Mouse (Mus musculus): ENCODE results near the gene Klk15. TPM values are rescaled to one million over a fixed set of nuclear protein-coding genes. Genes with fewer than 3 reads are reported as not detected.
"Not testable (repeated sequence)": the region's sequence is repeated elsewhere in the genome, so short reads cannot be mapped to it uniquely, and the experiment has no call there.

The Klk15 gene
- polyA plus RNA-seq, 2 experiments = not detected

DNA sequence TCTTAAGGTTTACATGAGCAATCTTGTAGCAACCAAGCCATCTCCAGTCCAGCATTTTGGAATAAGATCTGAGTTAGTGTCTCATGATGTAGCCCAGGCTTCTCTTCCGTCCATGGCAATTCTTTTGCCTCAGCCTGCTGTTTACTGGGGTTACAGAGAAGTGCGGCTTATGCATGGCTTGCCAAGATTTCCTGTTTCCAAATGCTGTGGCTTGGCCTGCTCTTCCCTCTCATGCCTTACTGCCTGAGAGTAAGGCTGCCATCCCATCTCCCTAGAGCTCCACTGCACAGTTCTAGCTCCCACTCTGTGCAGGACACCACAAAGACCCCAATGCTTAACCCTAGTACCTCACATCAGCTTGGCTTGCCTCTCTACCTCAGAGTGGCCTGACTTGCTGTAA is 34.1 kb downstream of the Klk15 start:
- no peak overlapping the region for H3K4me2 ChIP-seq (replicated peaks; ENCODE audit: low read depth, low read length, severe bottlenecking)
- no peaks in the 10 kb centered on the region for H3K27me3 ChIP-seq (ENCODE audit: control insufficient read depth, insufficient read depth, low read length)
- no peak overlapping the region for H3K9ac ChIP-seq (ENCODE audit: low read depth, low read length, severe bottlenecking)
- TF ChIP-seq POLR2A (IDR thresholded peaks at IDR 0.05; ENCODE audit: borderline replicate concordance, extremely low read depth, insufficient read depth, insufficient read length) = no peak
- H3K4me3 ChIP-seq (replicated peaks; ENCODE audit: low read length) = no peak overlapping the region
- ATAC-seq (ENCODE audit: low FRiP score, low read depth) (no peak), DNase-seq (ENCODE audit: low spot score) (no peak)
- no peaks in the 10 kb centered on the region for H3K9me3 ChIP-seq (ENCODE audit: control insufficient read depth, low read length)
- WGBS = 88% methylated on average over 2 of the region's 2 CpGs
- no peak overlapping the region for H3K27ac ChIP-seq (replicated peaks; ENCODE audit: low read depth, low read length)
- H3K4me1 ChIP-seq (ENCODE audit: control insufficient read depth, insufficient read depth, low read length) = no peaks in the 10 kb centered on the region
- no peaks in the 10 kb centered on the region for H3K36me3 ChIP-seq (ENCODE audit: control insufficient read depth, insufficient read depth, low read length)

DNA sequence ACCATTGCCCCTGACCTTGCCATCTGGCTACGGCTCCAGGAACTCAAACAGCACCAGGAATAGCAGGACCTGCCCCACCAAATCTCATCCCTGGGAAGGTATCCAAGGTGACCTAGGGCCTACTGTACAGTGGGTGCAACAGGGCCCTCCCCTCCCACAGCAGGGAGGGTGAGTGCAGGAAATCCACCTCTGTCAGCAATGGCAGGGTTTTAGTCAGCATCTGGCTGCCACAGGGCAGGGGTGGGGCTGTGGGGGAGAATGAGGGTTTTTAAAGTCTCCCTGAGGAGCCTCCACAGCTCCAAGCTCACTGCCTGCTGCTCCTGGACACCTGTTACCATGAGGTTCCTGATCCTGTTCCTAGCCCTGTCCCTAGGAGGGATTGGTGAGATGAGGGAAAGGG is 42.2 kb downstream of the Klk15 start, which contains the start of gene Klk1b9:
Klk1b9 (plus strand) TSS at position 301 of the 400 bp plus-strand sequence.
- not testable (repeated sequence) for H3K27ac ChIP-seq (replicated peaks; ENCODE audit: low read depth, low read length); H3K36me3 ChIP-seq (ENCODE audit: control insufficient read depth, insufficient read depth, low read length); H3K4me1 ChIP-seq (ENCODE audit: control insufficient read depth, insufficient read depth, low read length); ATAC-seq (ENCODE audit: low FRiP score, low read depth); H3K4me2 ChIP-seq (replicated peaks; ENCODE audit: low read depth, low read length, severe bottlenecking); H3K4me3 ChIP-seq (replicated peaks; ENCODE audit: low read length); H3K9me3 ChIP-seq (ENCODE audit: control insufficient read depth, low read length); DNase-seq (ENCODE audit: low spot score); H3K27me3 ChIP-seq (ENCODE audit: control insufficient read depth, insufficient read depth, low read length); H3K9ac ChIP-seq (ENCODE audit: low read depth, low read length, severe bottlenecking)
- WGBS = 68% methylated on average over 1 of the region's 1 CpGs

DNA sequence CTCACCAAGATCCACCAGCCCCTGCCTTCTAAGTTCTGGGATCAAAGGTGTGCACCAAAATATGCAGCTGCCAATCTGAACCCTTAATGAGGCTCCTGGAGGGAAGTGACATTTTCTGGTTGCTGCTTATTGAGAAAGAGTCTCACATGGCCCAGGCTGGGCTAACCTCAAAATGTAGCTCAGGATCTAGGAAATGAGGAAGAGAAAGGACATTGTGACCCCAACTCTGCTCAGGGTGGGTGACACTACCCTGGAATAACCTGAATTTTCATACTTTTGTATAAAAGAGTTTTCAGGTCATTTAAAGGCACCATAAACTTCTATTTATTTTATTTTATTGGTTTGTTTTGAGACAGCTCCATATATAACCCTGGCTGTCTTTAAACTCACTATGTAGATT is 52.1 kb downstream of the Klk15 start:
- Histone ChIP-seq H3K27ac (replicated peaks; ENCODE audit: low read depth, low read length) (no peak overlapping the region), H3K4me3 (replicated peaks; ENCODE audit: low read length) (no peak overlapping the region), H3K4me2 (replicated peaks; ENCODE audit: low read depth, low read length, severe bottlenecking) (no peak overlapping the region), H3K36me3 (ENCODE audit: control insufficient read depth, insufficient read depth, low read length) (no peaks in the 10 kb centered on the region), H3K27me3 (ENCODE audit: control insufficient read depth, insufficient read depth, low read length) (no peaks in the 10 kb centered on the region), H3K4me1 (ENCODE audit: control insufficient read depth, insufficient read depth, low read length) (no peaks in the 10 kb centered on the region), H3K9ac (ENCODE audit: low read depth, low read length, severe bottlenecking) (no peak overlapping the region), H3K9me3 (ENCODE audit: control insufficient read depth, low read length) (no peaks in the 10 kb centered on the region)
- ATAC-seq (ENCODE audit: low FRiP score, low read depth) (no peak), DNase-seq (ENCODE audit: low spot score) (no peak)
- no peak for TF ChIP-seq POLR2A (IDR thresholded peaks at IDR 0.05; ENCODE audit: borderline replicate concordance, extremely low read depth, insufficient read depth, insufficient read length)

Other genes starting within 250 kb of the Klk15 start
- gene Klk14, start 243.3 kb upstream of the Klk15 start, polyA plus RNA-seq (2012; rRNA removed) = 0.14 and 0.20 TPM in 2 replicates
- not detected in 2 replicates for gene Klk14, start 243.3 kb upstream of the Klk15 start, polyA plus RNA-seq (2014; fragmentation: Nextera tagmentation; extraction: Ambion mirVana)
- gene Klk13, start 221.2 kb upstream of the Klk15 start, polyA plus RNA-seq (2012; rRNA removed) = 1.7 and 1.8 TPM in 2 replicates
- 2.9 and 3.7 TPM in 2 replicates for gene Klk13, start 221.2 kb upstream of the Klk15 start, polyA plus RNA-seq (2014; fragmentation: Nextera tagmentation; extraction: Ambion mirVana)
- not detected in 2 replicates for gene Klk12, start 164.8 kb upstream of the Klk15 start, polyA plus RNA-seq (2012; rRNA removed)
- not detected in 2 replicates for gene Klk12, start 164.8 kb upstream of the Klk15 start, polyA plus RNA-seq (2014; fragmentation: Nextera tagmentation; extraction: Ambion mirVana)
- 3.5 and 3.8 TPM in 2 replicates for gene Klk11, start 159.1 kb upstream of the Klk15 start, polyA plus RNA-seq (2012; rRNA removed)
- 1.6 and 3.4 TPM in 2 replicates for gene Klk11, start 159.1 kb upstream of the Klk15 start, polyA plus RNA-seq (2014; fragmentation: Nextera tagmentation; extraction: Ambion mirVana)
- 6.8 and 7.4 TPM in 2 replicates for gene Klk10, start 152.7 kb upstream of the Klk15 start, polyA plus RNA-seq (2012; rRNA removed)
- 7.5 and 7.8 TPM in 2 replicates for gene Klk10, start 152.7 kb upstream of the Klk15 start, polyA plus RNA-seq (2014; fragmentation: Nextera tagmentation; extraction: Ambion mirVana)
- gene Klk9, start 141.8 kb upstream of the Klk15 start, polyA plus RNA-seq (2012; rRNA removed) = 0.14 and 0.21 TPM in 2 replicates
- gene Klk9, start 141.8 kb upstream of the Klk15 start, polyA plus RNA-seq (2014; fragmentation: Nextera tagmentation; extraction: Ambion mirVana) = 0.21 and 0.53 TPM in 2 replicates
- 12.6 and 18.4 TPM in 2 replicates for gene Klk8, start 136.2 kb upstream of the Klk15 start, polyA plus RNA-seq (2012; rRNA removed)
- 30.5 and 34.7 TPM in 2 replicates for gene Klk8, start 136.2 kb upstream of the Klk15 start, polyA plus RNA-seq (2014; fragmentation: Nextera tagmentation; extraction: Ambion mirVana)
- 0.14 and 0.21 TPM in 2 replicates for gene Klk7, start 122.4 kb upstream of the Klk15 start, polyA plus RNA-seq (2012; rRNA removed)
- gene Klk7, start 122.4 kb upstream of the Klk15 start, polyA plus RNA-seq (2014; fragmentation: Nextera tagmentation; extraction: Ambion mirVana) = 0.12 TPM in 1 of 2 replicates, not detected in the other
- gene Klk6, start 109.2 kb upstream of the Klk15 start, polyA plus RNA-seq (2012; rRNA removed) = 0.08 TPM in 1 of 2 replicates, not detected in the other
- gene Klk6, start 109.2 kb upstream of the Klk15 start, polyA plus RNA-seq (2014; fragmentation: Nextera tagmentation; extraction: Ambion mirVana) = not detected in 2 replicates
- gene Klk5, start 91.8 kb upstream of the Klk15 start, polyA plus RNA-seq (2012; rRNA removed) = 0.40 and 0.55 TPM in 2 replicates
- gene Klk5, start 91.8 kb upstream of the Klk15 start, polyA plus RNA-seq (2014; fragmentation: Nextera tagmentation; extraction: Ambion mirVana) = 0.80 and 2.7 TPM in 2 replicates
- 0.09 and 0.12 TPM in 2 replicates for gene Klk4, start 52.6 kb upstream of the Klk15 start, polyA plus RNA-seq (2012; rRNA removed)
- not detected in 2 replicates for gene Klk4, start 52.6 kb upstream of the Klk15 start, polyA plus RNA-seq (2014; fragmentation: Nextera tagmentation; extraction: Ambion mirVana)
- gene Klk1b8, start 16.9 kb downstream of the Klk15 start, polyA plus RNA-seq (2012; rRNA removed) = not detected in 2 replicates
- gene Klk1b8, start 16.9 kb downstream of the Klk15 start, polyA plus RNA-seq (2014; fragmentation: Nextera tagmentation; extraction: Ambion mirVana) = not detected in 2 replicates
- gene Klk1b1, start 33.0 kb downstream of the Klk15 start, polyA plus RNA-seq (2012; rRNA removed) = not detected in 2 replicates
- gene Klk1b1, start 33.0 kb downstream of the Klk15 start, polyA plus RNA-seq (2014; fragmentation: Nextera tagmentation; extraction: Ambion mirVana) = not detected in 2 replicates
- gene Klk1b9, start 42.3 kb downstream of the Klk15 start, polyA plus RNA-seq (2012; rRNA removed) = not detected in 2 replicates
- not detected in 2 replicates for gene Klk1b9, start 42.3 kb downstream of the Klk15 start, polyA plus RNA-seq (2014; fragmentation: Nextera tagmentation; extraction: Ambion mirVana)
- gene Klk1b11, start 62.1 kb downstream of the Klk15 start, polyA plus RNA-seq (2012; rRNA removed) = not detected in 2 replicates
- not detected in 2 replicates for gene Klk1b11, start 62.1 kb downstream of the Klk15 start, polyA plus RNA-seq (2014; fragmentation: Nextera tagmentation; extraction: Ambion mirVana)
- 0.05 and 0.20 TPM in 2 replicates for gene Klk1b26, start 78.4 kb downstream of the Klk15 start, polyA plus RNA-seq (2012; rRNA removed)
- 0.14 and 0.36 TPM in 2 replicates for gene Klk1b26, start 78.4 kb downstream of the Klk15 start, polyA plus RNA-seq (2014; fragmentation: Nextera tagmentation; extraction: Ambion mirVana)
- gene Klk1b27, start 118.5 kb downstream of the Klk15 start, polyA plus RNA-seq (2012; rRNA removed) = not detected in 2 replicates
- not detected in 2 replicates for gene Klk1b27, start 118.5 kb downstream of the Klk15 start, polyA plus RNA-seq (2014; fragmentation: Nextera tagmentation; extraction: Ambion mirVana)
- not detected in 2 replicates for gene Klk1b21, start 168.6 kb downstream of the Klk15 start, polyA plus RNA-seq (2012; rRNA removed)
- gene Klk1b21, start 168.6 kb downstream of the Klk15 start, polyA plus RNA-seq (2014; fragmentation: Nextera tagmentation; extraction: Ambion mirVana) = not detected in 2 replicates
- gene Klk1b22, start 178.9 kb downstream of the Klk15 start, polyA plus RNA-seq (2012; rRNA removed) = not detected in 2 replicates
- not detected in 2 replicates for gene Klk1b22, start 178.9 kb downstream of the Klk15 start, polyA plus RNA-seq (2014; fragmentation: Nextera tagmentation; extraction: Ambion mirVana)
- gene Klk1b16, start 203.0 kb downstream of the Klk15 start, polyA plus RNA-seq (2012; rRNA removed) = not detected in 2 replicates
- gene Klk1b16, start 203.0 kb downstream of the Klk15 start, polyA plus RNA-seq (2014; fragmentation: Nextera tagmentation; extraction: Ambion mirVana) = not detected in 2 replicates

All from limb, embryonic 14.5 days (tissue).